Mouse (Mus musculus): Measurements from ENCODE around the gene Trpc4ap.
A peak's percentile ranks its signal among the peaks of the same experiment; 100 is the strongest.

Gene Trpc4ap

GRCm38 (mm10) chr2:155637411-155637810 is 54.8 kb downstream of the Trpc4ap start:
- no peak for DNase-seq

GRCm38 (mm10) chr2:155636881-155637280 is 55.3 kb downstream of the Trpc4ap start:
- DNase-seq = no peak

- DNase-seq = no peak
Observed at GRCm38 (mm10) chr2:155635961-155636360, 56.2 kb downstream of the Trpc4ap start.

GRCm38 (mm10) chr2:155634562-155634961 is 57.6 kb downstream of the Trpc4ap start:
- DNase-seq = peak; percentile 58

- peak; percentile 73 for DNase-seq
Observed at GRCm38 (mm10) chr2:155633731-155634130, 58.5 kb downstream of the Trpc4ap start.

GRCm38 (mm10) chr2:155633121-155633520 is 59.1 kb downstream of the Trpc4ap start:
- peak; percentile 47 for DNase-seq

- peak; percentile 50 for DNase-seq
Observed at GRCm38 (mm10) chr2:155632138-155632936, 59.8 kb downstream of the Trpc4ap start.

- DNase-seq = peak; percentile 53
Observed at GRCm38 (mm10) chr2:155630590-155631416, 61.4 kb downstream of the Trpc4ap start.

- peak; percentile 58 for DNase-seq
Observed at GRCm38 (mm10) chr2:155630153-155630552, 62.0 kb downstream of the Trpc4ap start.

GRCm38 (mm10) chr2:155629231-155629661 is 62.9 kb downstream of the Trpc4ap start:
- peak; percentile 78 for DNase-seq

- DNase-seq = peak; percentile 63
Observed at GRCm38 (mm10) chr2:155628519-155628918, 63.7 kb downstream of the Trpc4ap start.

- DNase-seq = no peak
Observed at GRCm38 (mm10) chr2:155628112-155628511, 64.1 kb downstream of the Trpc4ap start.

- peak; percentile 80 for DNase-seq
Observed at GRCm38 (mm10) chr2:155627030-155627738, 65.0 kb downstream of the Trpc4ap start.

- no peak for DNase-seq
Observed at GRCm38 (mm10) chr2:155626277-155626676, 65.9 kb downstream of the Trpc4ap start.

GRCm38 (mm10) chr2:155624730-155625129 is 67.5 kb downstream of the Trpc4ap start:
- no peak for DNase-seq

GRCm38 (mm10) chr2:155623996-155624395 is 68.2 kb downstream of the Trpc4ap start:
- no peak for DNase-seq

GRCm38 (mm10) chr2:155622606-155623005 is 69.6 kb downstream of the Trpc4ap start:
- DNase-seq = no peak

GRCm38 (mm10) chr2:155619817-155620216 is 72.4 kb downstream of the Trpc4ap start:
- DNase-seq = peak; percentile 83

- DNase-seq = no peak
Observed at GRCm38 (mm10) chr2:155616971-155617370, 75.2 kb downstream of the Trpc4ap start.

GRCm38 (mm10) chr2:155613953-155614352 is 78.2 kb downstream of the Trpc4ap start:
- no peak for DNase-seq

- peak; percentile 84 for DNase-seq
Observed at GRCm38 (mm10) chr2:155613326-155613755, 78.8 kb downstream of the Trpc4ap start.

- DNase-seq = no peak
Observed at GRCm38 (mm10) chr2:155611834-155612550, 80.2 kb downstream of the Trpc4ap start.
